Mouse (Mus musculus) 3T3-L1 (cell line): ENCODE data around the gene Slc35a3.

Experiments used
- DNase-seq: peaks from one replicate; pipeline ENCODE4 v3.0.0-alpha.2; 2015; ENCODE audit warnings: low read depth, low spot score

The Slc35a3 gene

DNA sequence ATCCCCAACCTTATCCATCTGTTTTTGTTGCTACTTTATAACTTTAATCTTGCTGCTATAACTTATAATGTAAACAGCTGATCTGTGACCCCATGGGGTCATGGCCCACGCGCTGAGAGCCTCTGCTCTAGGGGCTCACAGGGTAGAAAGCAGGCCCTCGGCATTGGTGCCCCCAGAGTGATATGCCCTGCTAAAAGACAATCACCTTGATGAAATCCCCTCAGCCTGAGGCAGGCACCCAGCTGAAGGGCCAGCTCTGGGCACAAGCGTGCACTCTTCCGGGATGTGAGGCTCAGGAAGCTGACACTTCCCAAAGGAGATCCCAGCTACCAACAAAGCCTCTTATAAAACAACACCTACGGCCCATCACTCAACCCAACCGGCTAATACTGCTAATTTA, 74.1 kb downstream of the Slc35a3 start:
- no peak for DNase-seq

DNA sequence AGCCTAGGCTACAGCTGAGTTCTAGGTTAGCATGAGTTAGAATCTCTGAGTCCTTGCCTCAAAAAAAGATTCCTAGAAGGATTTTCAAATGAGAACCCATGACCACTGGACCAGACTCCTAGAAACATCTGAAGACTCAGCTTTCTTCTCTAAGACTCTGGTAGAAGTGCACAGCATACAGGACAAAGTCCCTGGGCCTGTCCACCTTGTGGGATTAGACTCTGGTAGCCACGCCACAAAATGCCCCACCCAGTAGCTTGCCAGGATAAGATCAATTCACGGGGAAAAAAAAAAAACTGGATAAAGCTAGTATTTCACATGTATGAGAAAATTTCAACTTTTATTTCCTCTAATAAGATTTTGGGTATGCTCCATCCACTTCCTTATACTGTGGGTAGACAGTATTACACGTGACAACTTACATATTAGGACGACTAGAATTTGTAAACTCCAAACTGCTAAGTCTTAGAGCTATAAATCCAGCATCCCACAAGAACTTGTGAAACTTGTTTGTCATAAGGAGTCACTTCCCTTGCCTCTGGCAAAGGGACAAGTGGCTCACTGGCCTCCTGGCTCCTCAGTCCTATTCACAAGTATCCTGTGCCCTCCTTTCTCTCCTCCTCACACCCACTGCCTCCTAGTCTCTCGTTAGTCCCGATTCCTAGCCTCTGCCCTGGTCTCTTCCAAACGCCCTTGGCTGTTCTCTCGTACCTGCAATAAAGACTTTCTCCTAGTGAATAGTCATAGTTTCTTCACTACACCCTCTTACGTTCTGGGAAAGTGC, 74.7 kb downstream of the Slc35a3 start:
- DNase-seq: no peak

DNA sequence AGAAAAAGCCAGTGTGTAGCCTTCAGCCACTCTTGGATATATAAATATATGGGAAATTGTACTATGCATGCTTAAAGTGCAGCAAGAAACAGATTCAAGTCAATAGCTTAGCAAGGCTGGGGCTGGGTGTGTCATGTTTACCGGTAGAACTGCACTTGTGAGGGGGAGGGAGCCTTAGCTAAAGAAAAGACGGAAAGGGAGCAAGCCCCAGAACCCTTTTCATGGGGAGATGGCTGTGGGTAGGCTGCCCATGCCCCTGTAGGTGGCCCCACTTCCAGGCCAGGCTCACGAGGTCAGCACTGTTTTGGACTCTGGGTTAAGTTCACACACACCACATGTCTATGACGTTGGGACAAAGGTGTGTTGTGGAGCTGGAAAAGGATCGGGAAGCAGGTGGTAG, 76.8 kb downstream of the Slc35a3 start:
- no peak for DNase-seq

DNA sequence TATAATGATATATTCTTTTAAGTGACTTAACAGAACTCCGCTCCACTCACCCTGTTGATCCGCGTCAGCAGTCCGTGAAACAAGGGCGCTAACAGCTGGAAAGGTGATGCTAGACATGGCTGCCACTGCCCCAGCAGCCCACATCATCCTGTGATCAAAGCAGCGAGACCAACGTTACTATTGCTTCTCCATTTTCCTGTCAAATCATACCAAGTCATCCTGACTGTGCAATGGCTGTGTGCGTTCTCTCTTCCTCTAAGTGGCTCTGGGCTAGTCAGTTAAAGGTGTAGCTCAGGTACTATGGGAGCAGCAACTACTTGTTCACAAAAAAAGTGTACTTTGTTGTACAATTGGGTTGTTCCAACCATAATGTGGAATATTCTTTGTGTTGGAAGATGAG, 77.8 kb downstream of the Slc35a3 start:
- DNase-seq: no peak

DNA sequence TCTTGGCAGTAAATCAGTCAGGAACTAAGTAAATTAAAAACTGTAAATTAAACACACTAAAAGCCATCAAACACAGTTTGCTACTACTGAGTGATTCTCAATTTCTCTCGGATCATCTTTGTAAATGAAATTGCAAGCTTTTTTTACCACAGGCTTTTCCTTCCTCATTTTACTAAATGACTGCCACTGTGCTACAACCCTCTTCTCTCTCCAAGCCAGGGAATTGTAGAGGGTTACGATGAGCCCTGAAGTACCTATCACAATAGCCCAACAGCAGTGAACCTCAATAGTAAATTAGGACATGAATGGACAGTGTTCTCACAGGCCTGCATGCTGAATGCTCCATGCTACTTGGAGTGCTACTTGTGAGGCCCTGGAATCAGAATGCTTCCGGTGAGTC, 78.5 kb downstream of the Slc35a3 start:
- no peak for DNase-seq

DNA sequence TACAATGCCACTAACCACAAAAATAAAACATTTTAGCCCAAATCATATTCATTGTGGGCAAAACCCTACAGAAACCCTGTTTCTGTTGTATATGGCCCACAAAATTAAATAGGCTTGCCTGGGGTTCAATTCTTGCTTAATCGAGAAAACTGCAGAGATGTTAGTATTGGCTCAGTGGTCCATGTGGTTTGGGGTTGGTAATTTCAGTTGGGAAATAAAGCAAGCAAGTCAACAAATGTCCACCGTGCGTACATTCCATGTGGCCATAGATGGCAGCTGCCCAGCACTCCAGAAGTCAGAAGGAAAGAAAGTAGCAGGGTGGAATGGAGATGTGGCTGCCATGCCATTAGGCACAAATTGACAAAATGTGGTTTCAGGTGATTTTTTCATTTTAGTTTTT, 79.7 kb downstream of the Slc35a3 start:
- DNase-seq: no peak

DNA sequence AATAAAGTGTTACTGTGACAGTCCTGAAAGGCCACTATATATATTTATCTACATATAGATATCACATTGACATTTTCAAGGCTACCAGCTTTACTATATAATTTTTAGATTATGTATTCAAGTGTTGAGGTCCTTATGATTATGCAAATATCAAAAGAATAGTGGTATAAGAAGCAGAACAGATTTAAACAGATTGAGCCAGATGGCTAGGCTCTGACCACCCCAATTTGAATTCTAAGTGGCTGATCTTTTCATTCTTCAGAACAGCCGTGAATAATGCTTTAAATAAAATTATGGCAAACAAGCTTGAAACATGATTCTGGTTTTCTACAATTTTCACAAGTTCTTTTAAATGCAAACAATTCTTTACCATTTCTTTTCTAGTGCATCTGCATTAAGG, 81.2 kb downstream of the Slc35a3 start:
- no peak for DNase-seq

DNA sequence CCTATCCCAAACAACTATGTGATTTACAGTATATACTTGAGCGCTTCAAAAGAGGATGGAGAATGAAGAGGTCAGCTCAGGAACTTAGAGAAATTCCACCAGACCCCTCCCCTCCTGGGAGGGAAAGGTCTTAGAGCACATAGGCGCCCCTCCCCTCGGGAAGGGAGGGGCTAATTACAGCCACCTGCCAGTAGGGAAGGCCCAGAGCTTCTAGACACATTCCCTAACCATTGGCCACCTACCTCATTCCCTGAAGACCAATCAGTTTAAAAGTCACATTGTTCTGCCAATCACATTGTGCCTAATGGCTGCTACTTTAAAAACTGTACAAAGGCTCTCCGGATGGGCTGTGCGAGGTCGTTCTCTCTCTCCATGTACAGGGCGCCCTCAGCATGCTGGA, 90.0 kb downstream of the Slc35a3 start:
- no peak for DNase-seq

DNA sequence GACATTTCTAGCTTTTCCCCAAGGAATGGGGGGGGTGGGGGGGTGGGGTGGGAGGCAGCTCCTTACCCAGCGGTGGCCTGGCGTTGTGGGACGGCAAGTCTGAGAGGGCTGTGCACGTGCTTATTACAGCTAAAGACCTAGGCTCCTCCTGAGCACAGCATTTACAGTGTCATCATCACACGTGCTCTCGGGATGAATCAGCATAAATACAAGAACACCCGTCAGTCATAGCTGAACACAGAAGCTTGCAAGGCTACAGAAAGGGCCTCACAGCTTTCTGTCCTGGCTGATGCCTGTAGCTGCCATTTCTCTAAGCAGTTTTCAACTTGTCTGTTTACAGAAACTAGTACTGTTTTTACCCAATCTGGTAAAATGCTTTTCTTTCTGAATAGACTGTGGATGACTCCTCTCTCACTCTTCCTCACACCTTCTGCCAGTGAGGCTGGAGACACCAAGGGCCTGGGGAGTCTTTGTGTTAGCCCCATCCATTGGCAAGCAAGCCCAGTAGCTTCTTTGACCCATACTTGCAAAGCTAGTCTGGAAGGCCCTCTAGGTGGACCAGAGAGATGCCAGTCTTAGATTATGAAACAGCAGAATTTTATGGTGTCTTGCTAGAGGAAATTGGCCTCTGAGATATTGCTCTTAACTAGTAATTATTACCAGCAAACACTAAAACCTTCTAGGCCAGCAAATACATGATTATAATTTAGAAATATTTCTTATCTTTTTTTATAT, 91.8 kb downstream of the Slc35a3 start:
- no peak for DNase-seq
